Mouse (Mus musculus): ENCODE results near the gene Padi4. TPM values are rescaled to one million over a fixed set of nuclear protein-coding genes. Genes with fewer than 3 reads are reported as not detected.

Padi4 gene
- polyA plus RNA-seq, 1 experiment = 2.2 TPM

GRCm38 (mm10) chr4:140711360-140711759, 62.7 kb downstream of the Padi4 start:
- peaks cover 93% of the 10 kb centered on the region for H3K36me3 ChIP-seq (ENCODE audit: control insufficient read depth, insufficient read depth, low read length, poor library complexity, severe bottlenecking)
- H3K4me3 ChIP-seq (ENCODE audit: low read depth, low read length) = no peak overlapping the region
- no peak overlapping the region for H3K27ac ChIP-seq (ENCODE audit: insufficient read depth, low read length)
- TF ChIP-seq POLR2A (IDR thresholded peaks at IDR 0.05; ENCODE audit: insufficient read depth, low read length) = no peak
- no peak for TF ChIP-seq CTCF (IDR thresholded peaks at IDR 0.05; ENCODE audit: low read depth, low read length)
- TF ChIP-seq EP300 (IDR thresholded peaks at IDR 0.05; ENCODE audit: insufficient read depth, low read depth, low read length) = no peak
- no peaks in the 10 kb centered on the region for H3K27me3 ChIP-seq (ENCODE audit: control insufficient read depth, insufficient read depth, low read length, poor library complexity, severe bottlenecking)
- no peaks in the 10 kb centered on the region for H3K9me3 ChIP-seq (replicated peaks; ENCODE audit: control insufficient read depth, insufficient read depth, low read length, poor library complexity, severe bottlenecking)
- no peaks in the 10 kb centered on the region for H3K4me1 ChIP-seq (ENCODE audit: control insufficient read depth, insufficient read depth, low read length)
- H3K9ac ChIP-seq (ENCODE audit: low read depth, poor library complexity, severe bottlenecking) = no peak overlapping the region

- no peak overlapping the region for H3K4me3 ChIP-seq (ENCODE audit: low read depth, low read length)
- H3K9ac ChIP-seq (ENCODE audit: low read depth, poor library complexity, severe bottlenecking) = no peak overlapping the region
- no peaks in the 10 kb centered on the region for H3K4me1 ChIP-seq (ENCODE audit: control insufficient read depth, insufficient read depth, low read length)
- peaks cover 87% of the 10 kb centered on the region for H3K36me3 ChIP-seq (ENCODE audit: control insufficient read depth, insufficient read depth, low read length, poor library complexity, severe bottlenecking)
- TF ChIP-seq POLR2A (IDR thresholded peaks at IDR 0.05; ENCODE audit: insufficient read depth, low read length) (no peak), EP300 (IDR thresholded peaks at IDR 0.05; ENCODE audit: insufficient read depth, low read depth, low read length) (no peak), CTCF (IDR thresholded peaks at IDR 0.05; ENCODE audit: low read depth, low read length) (no peak)
- no peaks in the 10 kb centered on the region for H3K9me3 ChIP-seq (replicated peaks; ENCODE audit: control insufficient read depth, insufficient read depth, low read length, poor library complexity, severe bottlenecking)
- H3K27ac ChIP-seq (ENCODE audit: insufficient read depth, low read length) = no peak overlapping the region
- H3K27me3 ChIP-seq (ENCODE audit: control insufficient read depth, insufficient read depth, low read length, poor library complexity, severe bottlenecking) = no peaks in the 10 kb centered on the region
Observed at GRCm38 (mm10) chr4:140710781-140711180, 63.3 kb downstream of the Padi4 start.

GRCm38 (mm10) chr4:140709617-140710016, 64.4 kb downstream of the Padi4 start:
- Histone ChIP-seq H3K9ac (ENCODE audit: low read depth, poor library complexity, severe bottlenecking) (no peak overlapping the region), H3K27ac (ENCODE audit: insufficient read depth, low read length) (no peak overlapping the region), H3K9me3 (replicated peaks; ENCODE audit: control insufficient read depth, insufficient read depth, low read length, poor library complexity, severe bottlenecking) (no peaks in the 10 kb centered on the region), H3K4me1 (ENCODE audit: control insufficient read depth, insufficient read depth, low read length) (peaks cover 3% of the 10 kb centered on the region), H3K36me3 (ENCODE audit: control insufficient read depth, insufficient read depth, low read length, poor library complexity, severe bottlenecking) (peaks cover 83% of the 10 kb centered on the region), H3K27me3 (ENCODE audit: control insufficient read depth, insufficient read depth, low read length, poor library complexity, severe bottlenecking) (no peaks in the 10 kb centered on the region), H3K4me3 (ENCODE audit: low read depth, low read length) (no peak overlapping the region)
- TF ChIP-seq POLR2A (IDR thresholded peaks at IDR 0.05; ENCODE audit: insufficient read depth, low read length) (no peak), CTCF (IDR thresholded peaks at IDR 0.05; ENCODE audit: low read depth, low read length) (no peak), EP300 (IDR thresholded peaks at IDR 0.05; ENCODE audit: insufficient read depth, low read depth, low read length) (no peak)

GRCm38 (mm10) chr4:140709111-140709510, 64.9 kb downstream of the Padi4 start:
- H3K9me3 ChIP-seq (replicated peaks; ENCODE audit: control insufficient read depth, insufficient read depth, low read length, poor library complexity, severe bottlenecking) = no peaks in the 10 kb centered on the region
- TF ChIP-seq EP300 (IDR thresholded peaks at IDR 0.05; ENCODE audit: insufficient read depth, low read depth, low read length) (no peak), CTCF (IDR thresholded peaks at IDR 0.05; ENCODE audit: low read depth, low read length) (no peak), POLR2A (IDR thresholded peaks at IDR 0.05; ENCODE audit: insufficient read depth, low read length) (no peak)
- H3K4me1 ChIP-seq (ENCODE audit: control insufficient read depth, insufficient read depth, low read length) = peaks cover 5% of the 10 kb centered on the region
- H3K4me3 ChIP-seq (ENCODE audit: low read depth, low read length) = no peak overlapping the region
- H3K9ac ChIP-seq (ENCODE audit: low read depth, poor library complexity, severe bottlenecking) = no peak overlapping the region
- no peaks in the 10 kb centered on the region for H3K27me3 ChIP-seq (ENCODE audit: control insufficient read depth, insufficient read depth, low read length, poor library complexity, severe bottlenecking)
- peaks cover 82% of the 10 kb centered on the region for H3K36me3 ChIP-seq (ENCODE audit: control insufficient read depth, insufficient read depth, low read length, poor library complexity, severe bottlenecking)
- no peak overlapping the region for H3K27ac ChIP-seq (ENCODE audit: insufficient read depth, low read length)

GRCm38 (mm10) chr4:140708297-140708927, 65.6 kb downstream of the Padi4 start:
- Histone ChIP-seq H3K27me3 (ENCODE audit: control insufficient read depth, insufficient read depth, low read length, poor library complexity, severe bottlenecking) (no peaks in the 10 kb centered on the region), H3K27ac (ENCODE audit: insufficient read depth, low read length) (no peak overlapping the region), H3K36me3 (ENCODE audit: control insufficient read depth, insufficient read depth, low read length, poor library complexity, severe bottlenecking) (peaks cover 77% of the 10 kb centered on the region), H3K4me3 (ENCODE audit: low read depth, low read length) (no peak overlapping the region), H3K9ac (ENCODE audit: low read depth, poor library complexity, severe bottlenecking) (no peak overlapping the region), H3K4me1 (ENCODE audit: control insufficient read depth, insufficient read depth, low read length) (peaks cover 5% of the 10 kb centered on the region), H3K9me3 (replicated peaks; ENCODE audit: control insufficient read depth, insufficient read depth, low read length, poor library complexity, severe bottlenecking) (no peaks in the 10 kb centered on the region)
- TF ChIP-seq CTCF (IDR thresholded peaks at IDR 0.05; ENCODE audit: low read depth, low read length) = no peak
- TF ChIP-seq EP300 (IDR thresholded peaks at IDR 0.05; ENCODE audit: insufficient read depth, low read depth, low read length) = no peak
- TF ChIP-seq POLR2A (IDR thresholded peaks at IDR 0.05; ENCODE audit: insufficient read depth, low read length) = no peak

- Histone ChIP-seq H3K4me3 (ENCODE audit: low read depth, low read length) (no peak overlapping the region), H3K9me3 (replicated peaks; ENCODE audit: control insufficient read depth, insufficient read depth, low read length, poor library complexity, severe bottlenecking) (no peaks in the 10 kb centered on the region), H3K9ac (ENCODE audit: low read depth, poor library complexity, severe bottlenecking) (no peak overlapping the region), H3K27ac (ENCODE audit: insufficient read depth, low read length) (no peak overlapping the region), H3K36me3 (ENCODE audit: control insufficient read depth, insufficient read depth, low read length, poor library complexity, severe bottlenecking) (peaks cover 69% of the 10 kb centered on the region), H3K27me3 (ENCODE audit: control insufficient read depth, insufficient read depth, low read length, poor library complexity, severe bottlenecking) (no peaks in the 10 kb centered on the region), H3K4me1 (ENCODE audit: control insufficient read depth, insufficient read depth, low read length) (peaks cover 5% of the 10 kb centered on the region)
- TF ChIP-seq CTCF (IDR thresholded peaks at IDR 0.05; ENCODE audit: low read depth, low read length) = no peak
- TF ChIP-seq POLR2A (IDR thresholded peaks at IDR 0.05; ENCODE audit: insufficient read depth, low read length) = no peak
- TF ChIP-seq EP300 (IDR thresholded peaks at IDR 0.05; ENCODE audit: insufficient read depth, low read depth, low read length) = no peak
Observed at GRCm38 (mm10) chr4:140707615-140708014, 66.4 kb downstream of the Padi4 start.
